Mouse (Mus musculus): ENCODE measurements around the gene Cxcl9. TPM values are rescaled to one million over a fixed set of nuclear protein-coding genes. Genes with fewer than 3 reads are reported as not detected.

Cxcl9 gene
- polyA plus RNA-seq, 1 experiment from 2014 or later = not detected

DNA sequence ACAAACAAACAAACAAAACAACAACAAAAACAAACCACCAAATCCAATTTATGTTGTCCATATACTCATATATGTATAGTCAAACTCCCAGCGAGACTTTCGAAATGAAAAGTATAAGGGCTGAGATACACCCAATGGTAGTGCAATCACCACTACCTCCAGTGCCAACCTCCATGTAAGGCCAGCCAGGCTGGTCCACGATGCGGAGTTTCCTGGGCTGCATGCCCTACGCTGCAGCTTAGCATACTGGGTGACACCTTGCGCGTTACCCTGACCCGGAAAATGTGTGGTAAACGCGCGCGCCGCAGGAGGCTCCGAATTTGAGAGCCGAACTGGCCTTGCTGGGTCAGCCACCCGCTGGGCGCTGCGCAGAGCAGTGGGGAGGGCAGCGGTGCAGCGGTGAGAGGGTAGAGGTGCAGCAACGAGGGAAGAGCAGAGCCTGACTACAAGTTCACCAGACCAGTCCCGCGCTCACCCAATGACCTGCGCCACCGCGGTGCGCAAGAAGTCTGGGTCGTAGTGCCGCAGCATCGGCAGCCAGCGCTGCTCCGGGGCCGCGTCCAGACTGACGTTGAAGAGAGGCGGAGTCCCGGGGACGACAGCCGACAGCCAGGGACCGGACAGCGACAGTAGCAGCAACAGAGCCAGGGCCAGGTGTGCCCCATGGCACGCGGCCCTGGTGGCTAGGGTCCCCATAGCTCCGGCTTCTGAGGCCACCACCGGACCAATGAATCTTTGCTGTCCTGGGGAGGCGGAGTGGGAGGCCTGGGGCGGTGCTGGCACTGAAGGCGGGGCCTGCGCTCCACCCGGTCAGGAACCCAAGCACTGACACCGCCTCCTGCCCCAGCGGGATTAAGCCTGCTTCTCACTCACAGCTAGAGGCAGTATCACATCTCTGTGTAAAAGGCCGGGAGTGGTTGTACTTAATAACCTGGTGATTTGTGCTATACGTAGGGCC, 50.2 kb downstream of the Cxcl9 start, which contains the start of gene Naaa:
Naaa (minus strand) TSS at position 734 of the 958 bp plus-strand sequence.
- Histone ChIP-seq H3K27me3 (ENCODE audit: control insufficient read depth, insufficient read depth, low read length) (no peaks in the 10 kb centered on the region), H3K36me3 (ENCODE audit: control insufficient read depth, insufficient read depth, low read length) (no peaks in the 10 kb centered on the region), H3K27ac (ENCODE audit: low read depth, low read length) (no peak within 1 kb of the TSS), H3K4me2 (replicated peaks; ENCODE audit: low read depth, low read length) (peak within 1 kb of the TSS; percentile 92), H3K9me3 (ENCODE audit: control insufficient read depth, low read length) (no peaks in the 10 kb centered on the region), H3K4me3 (ENCODE audit: low read length) (peak within 1 kb of the TSS; percentile 70), H3K4me1 (ENCODE audit: control insufficient read depth, insufficient read depth, low read length) (no peaks in the 10 kb centered on the region), H3K9ac (ENCODE audit: low read depth, low read length) (peak within 1 kb of the TSS; percentile 63)
- ATAC-seq (ENCODE audit: low FRiP score, low TSS enrichment) = peak; percentile 94
- 3% methylated on average over 54 of the region's 54 CpGs for WGBS

Other genes starting within 250 kb of the Cxcl9 start
- 159 and 214 TPM in 2 replicates for gene G3bp2, start 244.4 kb downstream of the Cxcl9 start, polyA plus RNA-seq (2014; fragmentation: Nextera tagmentation; extraction: Ambion mirVana)
- gene Uso1, start 190.1 kb downstream of the Cxcl9 start, polyA plus RNA-seq (2014; fragmentation: Nextera tagmentation; extraction: Ambion mirVana) = 29.0 and 33.4 TPM in 2 replicates
- gene U90926, start 112.7 kb downstream of the Cxcl9 start, polyA plus RNA-seq (2014; fragmentation: Nextera tagmentation; extraction: Ambion mirVana) = not detected in 2 replicates
- 0.31 TPM in 1 of 2 replicates, not detected in the other for gene Ppef2, start 71.8 kb downstream of the Cxcl9 start, polyA plus RNA-seq (2014; fragmentation: Nextera tagmentation; extraction: Ambion mirVana)
- 18.6 and 22.9 TPM in 2 replicates for gene Naaa, start 49.9 kb downstream of the Cxcl9 start, polyA plus RNA-seq (2014; fragmentation: Nextera tagmentation; extraction: Ambion mirVana)
- 48.3 and 62.6 TPM in 2 replicates for gene Sdad1, start 17.6 kb downstream of the Cxcl9 start, polyA plus RNA-seq (2014; fragmentation: Nextera tagmentation; extraction: Ambion mirVana)
- gene Art3, start 3.7 kb upstream of the Cxcl9 start, polyA plus RNA-seq (2014; fragmentation: Nextera tagmentation; extraction: Ambion mirVana) = 1.7 and 3.1 TPM in 2 replicates
- 0.84 and 1.0 TPM in 2 replicates for gene Cxcl10, start 20.8 kb upstream of the Cxcl9 start, polyA plus RNA-seq (2014; fragmentation: Nextera tagmentation; extraction: Ambion mirVana)
- gene Nup54, start 107.1 kb upstream of the Cxcl9 start, polyA plus RNA-seq (2014; fragmentation: Nextera tagmentation; extraction: Ambion mirVana) = 57.7 and 62.2 TPM in 2 replicates
- gene Scarb2, start 178.8 kb upstream of the Cxcl9 start, polyA plus RNA-seq (2014; fragmentation: Nextera tagmentation; extraction: Ambion mirVana) = 5.7 and 7.1 TPM in 2 replicates
- not detected in 2 replicates for gene Fam47e, start 227.0 kb upstream of the Cxcl9 start, polyA plus RNA-seq (2014; fragmentation: Nextera tagmentation; extraction: Ambion mirVana)

Data from kidney, embryonic 14.5 days (tissue).